Comparison of ENCODE assay signal across 34 mouse cellular contexts in genomic region chr9:77993101-77993500, GRCm38 (mm10). TPM values are rescaled to one million over a fixed set of nuclear protein-coding genes. Genes with fewer than 3 reads are reported as not detected.
DNase-seq lines count a peak whose midpoint lies in the region; ATAC-seq and TF ChIP-seq lines count a peak whose summit lies in the region.
"Had no signal": no experiment of that assay in that cellular context is flagged by ENCODE, and none has a peak within 500 bp of the region (broad histone marks: within the 10 kb centered on the region; RNA-seq: fewer than 3 reads in every experiment).

No protein-coding gene starts in this region.

- H3K36me3 ChIP-seq in heart, embryonic 13.5 days = no peaks in the 10 kb centered on the region
- no peaks in the 10 kb centered on the region for H3K36me3 ChIP-seq in liver, embryonic 11.5 days (ENCODE audit: control insufficient read depth, insufficient read depth, low read length)
- no peaks in the 10 kb centered on the region for H3K36me3 ChIP-seq in liver, postnatal 0 days (replicated peaks; ENCODE audit: insufficient read depth, low read length)
- H3K36me3 ChIP-seq: embryonic facial prominence, embryonic 13.5 days; heart, embryonic 15.5 days; kidney, embryonic 15.5 days; limb, embryonic 10.5 days; midbrain, embryonic 10.5 days; neural tube, embryonic 15.5 days had no signal

- TF ChIP-seq CTCF in liver, postnatal 0 days (IDR thresholded peaks at IDR 0.05; ENCODE audit: low read depth) = no peak

- H3K27me3 ChIP-seq in heart, embryonic 13.5 days (replicated peaks) = no peaks in the 10 kb centered on the region
- H3K27me3 ChIP-seq in liver, embryonic 11.5 days (replicated peaks; ENCODE audit: control insufficient read depth, insufficient read depth, low read length) = no peaks in the 10 kb centered on the region
- no peaks in the 10 kb centered on the region for H3K27me3 ChIP-seq in liver, postnatal 0 days (ENCODE audit: insufficient read depth, low read length)
- H3K27me3 ChIP-seq: embryonic facial prominence, embryonic 13.5 days; heart, embryonic 15.5 days; kidney, embryonic 15.5 days; neural tube, embryonic 15.5 days had no signal

- WGBS in heart, embryonic 13.5 days = 43% methylated on average over 1 of the region's 1 CpGs
- WGBS in liver, embryonic 11.5 days = 59% methylated on average over 1 of the region's 1 CpGs
- WGBS in liver, postnatal 0 days (ENCODE audit: insufficient replicate concordance) = 81% methylated on average over 1 of the region's 1 CpGs

- H3K27ac ChIP-seq in heart, embryonic 13.5 days (replicated peaks) = 0 out of 2 replicates have a peak overlapping the region, but pooled peaks have one; percentile 13
- H3K27ac ChIP-seq in liver, embryonic 11.5 days (ENCODE audit: low read depth, low read length) = peak overlapping the region; percentile 73; the same call in 1 of the 2 replicates
- no peak overlapping the region for H3K27ac ChIP-seq in liver, postnatal 0 days (ENCODE audit: low read depth)
- H3K27ac ChIP-seq: embryonic facial prominence, embryonic 13.5 days; heart, embryonic 15.5 days; hindbrain, postnatal 0 days; kidney, embryonic 15.5 days; left cerebral cortex, adult 2 months; limb, embryonic 10.5 days; midbrain, embryonic 10.5 days; neural tube, embryonic 15.5 days had no signal

- H3K9me3 ChIP-seq in heart, embryonic 13.5 days = no peaks in the 10 kb centered on the region
- no peaks in the 10 kb centered on the region for H3K9me3 ChIP-seq in liver, embryonic 11.5 days (ENCODE audit: control insufficient read depth, low read length)
- no peaks in the 10 kb centered on the region for H3K9me3 ChIP-seq in liver, postnatal 0 days (ENCODE audit: low read length)
- H3K9me3 ChIP-seq: embryonic facial prominence, embryonic 13.5 days; heart, embryonic 15.5 days; kidney, embryonic 15.5 days; limb, embryonic 10.5 days; midbrain, embryonic 10.5 days; neural tube, embryonic 15.5 days had no signal

- no peak for TF ChIP-seq EP300 in liver, postnatal 0 days (IDR thresholded peaks at IDR 0.05; ENCODE audit: low read depth)

- H3K4me1 ChIP-seq in heart, embryonic 13.5 days = peaks cover 28% of the 10 kb centered on the region
- peaks cover 5% of the 10 kb centered on the region; the same call in 1 of the 2 replicates for H3K4me1 ChIP-seq in liver, embryonic 11.5 days (replicated peaks; ENCODE audit: control insufficient read depth, insufficient read depth, low read length)
- peaks cover 15% of the 10 kb centered on the region for H3K4me1 ChIP-seq in liver, postnatal 0 days (ENCODE audit: insufficient read depth)
- H3K4me1 ChIP-seq: embryonic facial prominence, embryonic 13.5 days; kidney, embryonic 15.5 days; limb, embryonic 10.5 days; neural tube, embryonic 15.5 days had no signal

- ATAC-seq in heart, embryonic 13.5 days (ENCODE audit: extremely low read depth, insufficient number of reproducible peaks, low FRiP score, low TSS enrichment) = no peak
- peak; percentile 79 for ATAC-seq in erythroblast, adult 5-6 weeks (replicated peaks; ENCODE audit: low FRiP score, poor library complexity, severe bottlenecking)
- peak; percentile 61 for ATAC-seq in liver, embryonic 11.5 days (replicated peaks; ENCODE audit: low FRiP score)
- 0 out of 2 replicates have a peak, but pooled peaks have one; percentile 46 for ATAC-seq in liver, postnatal 0 days
- ATAC-seq: forebrain, postnatal 0 days; hindbrain, postnatal 0 days; intestine, postnatal 0 days had no signal

- H3K9ac ChIP-seq in heart, embryonic 13.5 days = no peak overlapping the region
- H3K9ac ChIP-seq in liver, embryonic 11.5 days (ENCODE audit: low read depth, low read length) = no peak overlapping the region
- no peak overlapping the region for H3K9ac ChIP-seq in liver, postnatal 0 days (replicated peaks)
- H3K9ac ChIP-seq: embryonic facial prominence, embryonic 13.5 days; forebrain, postnatal 0 days; heart, embryonic 15.5 days; kidney, embryonic 15.5 days; neural tube, embryonic 15.5 days had no signal

- no peak overlapping the region for H3K4me2 ChIP-seq in heart, embryonic 13.5 days
- no peak overlapping the region for H3K4me2 ChIP-seq in liver, embryonic 11.5 days
- 0 out of 2 replicates have a peak overlapping the region, but pooled peaks have one; percentile 20 for H3K4me2 ChIP-seq in liver, postnatal 0 days (ENCODE audit: low read depth, low read length)
- H3K4me2 ChIP-seq: embryonic facial prominence, embryonic 13.5 days; heart, embryonic 15.5 days; kidney, embryonic 15.5 days; neural tube, embryonic 15.5 days had no signal

- intact Hi-C loops in left cerebral cortex, postnatal 4 days (cut with DNase I) = no loop called here

- no peak overlapping the region for H3K4me3 ChIP-seq in heart, embryonic 13.5 days
- no peak overlapping the region for H3K4me3 ChIP-seq in liver, embryonic 11.5 days (ENCODE audit: low read depth, low read length)
- no peak overlapping the region for H3K4me3 ChIP-seq in liver, postnatal 0 days (ENCODE audit: low read depth, low read length)
- H3K4me3 ChIP-seq: embryonic facial prominence, embryonic 13.5 days; heart, embryonic 15.5 days; kidney, embryonic 15.5 days; left cerebral cortex, adult 2 months; limb, embryonic 10.5 days; midbrain, embryonic 10.5 days; neural tube, embryonic 15.5 days had no signal

- DNase-seq in heart, adult 8-10 months (ENCODE audit: low spot score) = no peak
- DNase-seq in liver, embryonic 11.5 days (ENCODE audit: low spot score) = no peak
- no peak for DNase-seq in liver, postnatal 0 days
- no peak for DNase-seq in left cerebral cortex, postnatal 4 days
- DNase-seq in frontal cortex, postnatal 36 days (ENCODE audit: low spot score in 2 of 2) = no peak
- DNase-seq: adrenal gland, adult 2 months; cerebellum, adult 2 months; cerebellum, postnatal 36 days; embryo, embryonic 11 days; forebrain, postnatal 0 days; layer of hippocampus, adult 9-11 months; lung, postnatal 10 days; thymus, adult 2 months; thymus, postnatal 4 days had no signal

RNA-seq across cellular contexts. Expression of gene Gcm1, which starts 58.6 kb away (rescaled TPM):
- not detected in 2 replicates for polyA plus RNA-seq in heart, embryonic 13.5 days (2015; fragmentation: Nextera tagmentation; extraction: Ambion mirVana)
- total RNA-seq in heart, adult 8-10 months (2022) = not detected
- not detected in 2 replicates for total RNA-seq in erythroblast, adult 5-6 weeks (2015; ENCODE audit: low replicate concordance)
- total RNA-seq in erythroblast, adult 5-6 weeks (2017; ENCODE audit: low replicate concordance) = not detected in 2 replicates
- polyA plus RNA-seq in liver, embryonic 11.5 days (2014; fragmentation: Nextera tagmentation; extraction: Ambion mirVana) = not detected in 2 replicates
- not detected in 2 replicates for polyA plus RNA-seq in liver, postnatal 0 days (2015; fragmentation: Nextera tagmentation; extraction: Ambion mirVana)
- total RNA-seq in left cerebral cortex, postnatal 4 days (2021) = not detected
- total RNA-seq: adrenal gland, adult 2 months; adrenal gland, postnatal 4 days; forebrain, postnatal 0 days; gastrocnemius, adult 18-20 months; gastrocnemius, postnatal 4 days; left cerebral cortex, adult 2 months; liver, adult 2 months; MEL had no signal
- polyA plus RNA-seq: adrenal gland, adult 2 months; C2C12; cerebellum, adult 2 months; forebrain, postnatal 0 days; heart, embryonic 15.5 days; hindbrain, embryonic 11.5 days; intestine, postnatal 0 days; large intestine, adult 2 months; limb, embryonic 10.5 days; liver, adult 2 months; midbrain, embryonic 10.5 days; neural tube, embryonic 15.5 days; stomach, embryonic 16.5 days had no signal
